Comparison of ENCODE assay signal across 18 mouse cellular contexts in the genomic region with DNA sequence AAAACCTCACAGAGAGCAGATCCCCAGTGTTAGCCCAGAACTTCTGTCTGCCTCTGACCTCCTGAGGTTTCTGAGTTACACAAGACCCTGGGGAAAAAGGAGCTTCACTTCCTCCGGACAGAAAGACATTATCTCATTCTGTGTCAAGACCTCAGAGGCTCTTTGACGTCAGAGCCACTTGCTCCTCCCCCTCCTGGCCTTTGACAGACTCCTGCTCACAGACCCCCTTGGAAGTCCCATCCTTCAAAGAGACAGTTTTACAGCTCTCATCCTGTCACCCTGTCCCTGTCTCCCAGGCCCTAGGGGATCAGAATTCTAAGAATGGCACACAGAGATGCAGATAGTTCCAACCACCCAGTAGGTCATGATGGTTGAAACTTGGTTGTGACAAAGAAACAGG.
A peak's percentile ranks its signal among the peaks of the same experiment; 100 is the strongest.
DNase-seq lines count a peak whose midpoint lies in the region; ATAC-seq lines count a peak whose summit lies in the region.
"Had no signal": no experiment of that assay in that cellular context is flagged by ENCODE, and none has a peak within 500 bp of the region (broad histone marks: within the 10 kb centered on the region; RNA-seq: fewer than 3 reads in every experiment).

No protein-coding gene starts in this region.

- no peak overlapping the region for H3K9ac ChIP-seq in kidney, embryonic 14.5 days (ENCODE audit: low read depth, low read length)
- H3K9ac ChIP-seq in kidney, embryonic 15.5 days: no peak overlapping the region
- H3K9ac ChIP-seq: hindbrain, embryonic 12.5 days; limb, embryonic 13.5 days; liver, embryonic 14.5 days; neural tube, embryonic 12.5 days; stomach, embryonic 15.5 days had no signal

- H3K4me3 ChIP-seq in kidney, embryonic 14.5 days (ENCODE audit: low read length): no peak overlapping the region
- no peak overlapping the region for H3K4me3 ChIP-seq in kidney, embryonic 15.5 days (replicated peaks)
- H3K4me3 ChIP-seq: erythroblast, embryonic 14.5 days; hindbrain, embryonic 12.5 days; limb, embryonic 13.5 days; neural tube, embryonic 12.5 days; stomach, embryonic 15.5 days had no signal

- H3K27ac ChIP-seq in kidney, embryonic 14.5 days (ENCODE audit: low read depth, low read length): no peak overlapping the region
- H3K27ac ChIP-seq in kidney, embryonic 15.5 days: 0 out of 2 replicates have a peak overlapping the region, but pooled peaks have one; percentile 27
- H3K27ac ChIP-seq: hindbrain, embryonic 12.5 days; limb, embryonic 13.5 days; liver, embryonic 14.5 days; neural tube, embryonic 12.5 days; stomach, embryonic 15.5 days had no signal

- no peaks in the 10 kb centered on the region for H3K9me3 ChIP-seq in kidney, embryonic 14.5 days (ENCODE audit: control insufficient read depth, low read length)
- H3K9me3 ChIP-seq in kidney, embryonic 15.5 days (replicated peaks): no peaks in the 10 kb centered on the region
- H3K9me3 ChIP-seq: hindbrain, embryonic 12.5 days; limb, embryonic 13.5 days; neural tube, embryonic 12.5 days; stomach, embryonic 15.5 days had no signal

- H3K4me2 ChIP-seq in kidney, embryonic 14.5 days (replicated peaks; ENCODE audit: low read depth, low read length): no peak overlapping the region
- H3K4me2 ChIP-seq in kidney, embryonic 15.5 days: no peak overlapping the region
- H3K4me2 ChIP-seq: hindbrain, embryonic 12.5 days; limb, embryonic 13.5 days; neural tube, embryonic 12.5 days; stomach, embryonic 15.5 days had no signal

- H3K4me1 ChIP-seq in kidney, embryonic 14.5 days (ENCODE audit: control insufficient read depth, insufficient read depth, low read length): no peaks in the 10 kb centered on the region
- peaks cover 15% of the 10 kb centered on the region; the same call in 1 of the 2 replicates for H3K4me1 ChIP-seq in kidney, embryonic 15.5 days
- H3K4me1 ChIP-seq: hindbrain, embryonic 12.5 days; neural tube, embryonic 12.5 days; stomach, embryonic 15.5 days had no signal

- 8% methylated on average over 2 of the region's 2 CpGs for WGBS in kidney, embryonic 14.5 days
- 2% methylated on average over 2 of the region's 2 CpGs for WGBS in kidney, embryonic 15.5 days

- no peak for ATAC-seq in kidney, embryonic 14.5 days (ENCODE audit: low FRiP score, low TSS enrichment)
- ATAC-seq in kidney, embryonic 15.5 days (replicated peaks; ENCODE audit: low FRiP score): peak; percentile 33; the same call in 1 of the 2 replicates
- ATAC-seq: forebrain, embryonic 14.5 days had no signal

- no peaks in the 10 kb centered on the region for H3K27me3 ChIP-seq in kidney, embryonic 14.5 days (ENCODE audit: control insufficient read depth, insufficient read depth, low read length)
- no peaks in the 10 kb centered on the region for H3K27me3 ChIP-seq in kidney, embryonic 15.5 days
- H3K27me3 ChIP-seq: hindbrain, embryonic 12.5 days; limb, embryonic 13.5 days; neural tube, embryonic 12.5 days; stomach, embryonic 15.5 days had no signal

- no peaks in the 10 kb centered on the region for H3K36me3 ChIP-seq in kidney, embryonic 14.5 days (ENCODE audit: control insufficient read depth, insufficient read depth, low read length)
- no peaks in the 10 kb centered on the region for H3K36me3 ChIP-seq in kidney, embryonic 15.5 days
- H3K36me3 ChIP-seq: hindbrain, embryonic 12.5 days; limb, embryonic 13.5 days; neural tube, embryonic 12.5 days; stomach, embryonic 15.5 days had no signal

- DNase-seq in adrenal gland, adult 8-10 months: peak; percentile 11
- DNase-seq in adrenal gland, postnatal 25 days: no peak
- DNase-seq in kidney, adult 11 months: peak; percentile 71
- no peak for DNase-seq in lung, adult 18-20 months
- no peak for DNase-seq in frontal cortex, adult 2 months (ENCODE audit: extremely low spot score in 1 of 2, low spot score in 1 of 2)
- no peak for DNase-seq in right cerebral cortex, postnatal 4 days
- DNase-seq: cerebellum, postnatal 10 days; layer of hippocampus, adult 9-11 months; lung, postnatal 14 days had no signal

Comparison
In these comparisons a context has a peak if more than half of its experiments do, and no peak if none do; other contexts are left out.
1. DNase-seq: peak in adrenal gland, adult 8-10 months (single experiment) and kidney, adult 11 months (single experiment); none in adrenal gland, postnatal 25 days (single experiment), lung, adult 18-20 months (0 of 2), frontal cortex, adult 2 months (0 of 2) and right cerebral cortex, postnatal 4 days (single experiment).